Mouse (Mus musculus): ENCODE measurements around the gene Zfp787. TPM values are rescaled to one million over a fixed set of nuclear protein-coding genes. Genes with fewer than 3 reads are reported as not detected.
"Not testable (repeated sequence)": the region's sequence is repeated elsewhere in the genome, so short reads cannot be mapped to it uniquely, and the experiment has no call there.

Gene Zfp787
- polyA plus RNA-seq, 1 experiment, result 38.1 TPM

DNA sequence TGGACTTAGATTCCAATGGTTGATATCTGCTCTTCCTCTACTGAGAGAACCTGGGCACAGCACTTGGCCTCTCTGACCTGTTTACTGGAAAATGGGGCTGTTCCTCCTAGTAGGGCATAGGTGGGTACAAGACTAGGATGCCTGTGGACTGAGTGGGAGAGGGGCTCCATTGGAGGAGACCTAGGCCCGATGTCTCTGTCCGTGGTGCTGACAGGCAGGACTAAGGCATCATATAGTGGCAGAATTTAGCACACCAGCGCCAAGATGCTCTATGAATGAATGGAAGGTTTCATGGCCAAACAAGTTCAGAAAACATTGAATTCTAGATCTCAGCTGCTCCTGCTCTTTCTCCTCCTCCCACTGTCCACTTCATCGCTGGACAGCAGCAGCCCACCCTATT is 25.5 kb downstream of the Zfp787 start:
- Histone ChIP-seq H3K27ac (ENCODE audit: control insufficient read depth, insufficient read depth, low read depth, low read length, poor library complexity) (no peak overlapping the region), H3K4me1 (ENCODE audit: control insufficient read depth, insufficient read depth, low read length) (no peaks in the 10 kb centered on the region; the same call in 1 of the 2 replicates), H3K4me3 (replicated peaks; ENCODE audit: control insufficient read depth, low read depth, low read length) (no peak overlapping the region)
- 63% methylated on average over 4 of the region's 4 CpGs for WGBS
- TF ChIP-seq POLR2A (IDR thresholded peaks at IDR 0.05; ENCODE audit: borderline replicate concordance, control insufficient read depth, low read depth, low read length), result no peak

- WGBS, result 29% methylated on average over 7 of the region's 7 CpGs
- no peak overlapping the region for H3K4me3 ChIP-seq (replicated peaks; ENCODE audit: control insufficient read depth, low read depth, low read length)
- no peaks in the 10 kb centered on the region; the same call in 1 of the 2 replicates for H3K4me1 ChIP-seq (ENCODE audit: control insufficient read depth, insufficient read depth, low read length)
- no peak overlapping the region for H3K27ac ChIP-seq (ENCODE audit: control insufficient read depth, insufficient read depth, low read depth, low read length, poor library complexity)
- TF ChIP-seq CTCF (IDR thresholded peaks at IDR 0.05; ENCODE audit: control insufficient read depth, insufficient read depth, low read length) (peak; percentile 64), POLR2A (IDR thresholded peaks at IDR 0.05; ENCODE audit: borderline replicate concordance, control insufficient read depth, low read depth, low read length) (no peak)
Measured at GRCm38 (mm10) chr7:6126690-6127448, 28.9 kb downstream of the Zfp787 start.

- 52% methylated on average over 1 of the region's 1 CpGs for WGBS
- not testable (repeated sequence) for H3K27ac ChIP-seq (ENCODE audit: control insufficient read depth, insufficient read depth, low read depth, low read length, poor library complexity); H3K4me3 ChIP-seq (replicated peaks; ENCODE audit: control insufficient read depth, low read depth, low read length); H3K4me1 ChIP-seq (ENCODE audit: control insufficient read depth, insufficient read depth, low read length)
Measured at GRCm38 (mm10) chr7:6121128-6121527, 34.7 kb downstream of the Zfp787 start.

DNA sequence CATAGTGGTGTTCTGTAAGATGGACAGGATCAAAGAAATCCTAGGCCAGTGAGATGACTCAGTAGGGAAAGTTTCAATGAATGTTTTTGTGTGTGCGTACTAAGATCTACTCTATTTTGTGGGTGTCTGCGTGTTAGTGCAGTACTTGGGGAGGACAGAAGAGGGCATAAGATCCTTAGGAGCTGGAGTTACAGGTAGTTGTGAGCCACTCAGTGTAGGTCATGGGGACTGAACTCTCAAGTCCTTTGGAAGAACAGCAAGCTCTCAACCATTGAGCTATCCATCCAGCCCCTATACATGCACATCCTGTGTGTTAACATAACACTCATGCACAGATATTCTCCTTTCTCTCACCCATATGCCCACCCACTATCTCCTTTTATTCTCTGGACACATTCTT is 35.7 kb downstream of the Zfp787 start:
- 78% methylated on average over 2 of the region's 2 CpGs for WGBS
- H3K27ac ChIP-seq (ENCODE audit: control insufficient read depth, insufficient read depth, low read depth, low read length, poor library complexity); H3K4me1 ChIP-seq (ENCODE audit: control insufficient read depth, insufficient read depth, low read length); H3K4me3 ChIP-seq (replicated peaks; ENCODE audit: control insufficient read depth, low read depth, low read length): not testable (repeated sequence)

DNA sequence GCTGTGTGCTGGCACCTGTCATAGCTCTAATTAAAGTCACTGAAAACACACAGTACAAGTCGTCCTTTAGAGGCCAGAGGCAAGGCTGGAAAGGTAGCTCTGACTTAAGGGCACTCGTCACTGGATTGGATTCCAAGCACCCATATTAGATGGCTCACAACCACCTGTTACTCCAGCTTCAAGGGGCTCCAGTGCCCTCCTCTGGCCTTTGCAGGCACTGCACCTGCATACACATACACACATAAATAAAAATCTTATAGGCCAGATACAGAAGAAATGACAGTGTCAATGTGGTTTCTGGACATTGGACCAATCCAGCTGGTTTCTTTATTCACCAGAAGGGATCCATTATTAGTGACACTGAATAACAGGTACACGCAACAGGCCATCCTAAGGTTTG is 36.3 kb downstream of the Zfp787 start:
- H3K4me1 ChIP-seq (ENCODE audit: control insufficient read depth, insufficient read depth, low read length), result no peaks in the 10 kb centered on the region
- no peak overlapping the region for H3K4me3 ChIP-seq (replicated peaks; ENCODE audit: control insufficient read depth, low read depth, low read length)
- WGBS, result 83% methylated on average over 3 of the region's 3 CpGs
- no peak overlapping the region for H3K27ac ChIP-seq (ENCODE audit: control insufficient read depth, insufficient read depth, low read depth, low read length, poor library complexity)
- TF ChIP-seq CTCF (IDR thresholded peaks at IDR 0.05; ENCODE audit: control insufficient read depth, insufficient read depth, low read length), result 0 out of 2 replicates have a peak, but pooled peaks have one; percentile 9
- TF ChIP-seq POLR2A (IDR thresholded peaks at IDR 0.05; ENCODE audit: borderline replicate concordance, control insufficient read depth, low read depth, low read length), result no peak

Other genes with a start within 250 kb of the Zfp787 start
- gene Vmn1r65, start 145.0 kb downstream of the Zfp787 start, polyA plus RNA-seq (2011; ENCODE audit: insufficient read depth, insufficient read length, low replicate concordance, missing spikeins), result not detected in 2 replicates
- gene Nlrp4c, start 110.8 kb downstream of the Zfp787 start, polyA plus RNA-seq (2011; ENCODE audit: insufficient read depth, insufficient read length, low replicate concordance, missing spikeins), result not detected in 2 replicates
- gene Zfp444, start 16.2 kb upstream of the Zfp787 start, polyA plus RNA-seq (2011; ENCODE audit: insufficient read depth, insufficient read length, low replicate concordance, missing spikeins), result 9.5 and 14.9 TPM in 2 replicates
- gene Galp, start 41.1 kb upstream of the Zfp787 start, polyA plus RNA-seq (2011; ENCODE audit: insufficient read depth, insufficient read length, low replicate concordance, missing spikeins), result not detected in 2 replicates
- not detected in 2 replicates for gene Zscan5b, start 66.3 kb upstream of the Zfp787 start, polyA plus RNA-seq (2011; ENCODE audit: insufficient read depth, insufficient read length, low replicate concordance, missing spikeins)
- gene Epp13, start 96.7 kb upstream of the Zfp787 start, polyA plus RNA-seq (2011; ENCODE audit: insufficient read depth, insufficient read length, low replicate concordance, missing spikeins), result not detected in 2 replicates
- gene Zfp667, start 130.6 kb upstream of the Zfp787 start, polyA plus RNA-seq (2011; ENCODE audit: insufficient read depth, insufficient read length, low replicate concordance, missing spikeins), result 1.2 TPM in 1 of 2 replicates, not detected in the other
- 1.0 TPM in 1 of 2 replicates, not detected in the other for gene Zfp583, start 175.3 kb upstream of the Zfp787 start, polyA plus RNA-seq (2011; ENCODE audit: insufficient read depth, insufficient read length, low replicate concordance, missing spikeins)
- gene Gm3854, start 187.8 kb upstream of the Zfp787 start, polyA plus RNA-seq (2011; ENCODE audit: insufficient read depth, insufficient read length, low replicate concordance, missing spikeins), result not detected in 2 replicates
- 0.45 and 1.0 TPM in 2 replicates for gene Zfp78, start 207.3 kb upstream of the Zfp787 start, polyA plus RNA-seq (2011; ENCODE audit: insufficient read depth, insufficient read length, low replicate concordance, missing spikeins)
- gene Zfp28, start 227.3 kb upstream of the Zfp787 start, polyA plus RNA-seq (2011; ENCODE audit: insufficient read depth, insufficient read length, low replicate concordance, missing spikeins), result 1.2 and 3.0 TPM in 2 replicates
- gene Smim17, start 242.7 kb upstream of the Zfp787 start, polyA plus RNA-seq (2011; ENCODE audit: insufficient read depth, insufficient read length, low replicate concordance, missing spikeins), result not detected in 2 replicates